Mouse (Mus musculus) layer of hippocampus, adult 8-10 months (tissue): ENCODE data around the gene Nrde2. TPM values are rescaled to one million over a fixed set of nuclear protein-coding genes. Genes with fewer than 3 reads are reported as not detected.

ENCODE experiments used
- DNase-seq, 2 experiments: peaks; one replicate each; pipeline ENCODE4 v3.0.0; 2022; ENCODE audit warnings: low spot score in 2 of 2
- total RNA-seq, 4 experiments: library from RNA; stranded (reverse); gene quantifications; 2 replicates each; pipeline ENCODE4 v1.2.4; 2022

Nrde2 gene
- total RNA-seq, 4 experiments from 2014 or later = 16.5 to 21.9 (median 18.1) TPM

DNA sequence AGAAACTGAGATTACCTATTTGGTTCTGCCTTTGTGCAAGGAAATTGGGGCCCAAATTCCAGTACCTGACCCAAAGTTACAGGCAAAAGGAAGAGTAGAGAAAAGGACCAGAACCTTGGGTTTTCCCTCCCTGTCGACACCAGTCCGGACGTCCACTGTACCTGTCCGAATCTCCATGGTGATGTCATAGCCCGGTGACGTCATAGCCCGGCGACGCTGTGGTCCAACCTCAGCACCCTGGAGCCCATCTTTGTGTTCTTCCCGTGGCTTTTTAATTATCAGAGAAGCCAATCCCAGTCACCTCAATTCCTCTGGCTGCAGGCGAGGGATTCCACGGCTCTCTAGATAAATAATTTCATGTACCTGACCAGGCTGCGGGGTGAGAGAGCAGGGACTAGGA is 21.3 kb upstream of the Nrde2 start:
- DNase-seq = no peak

- DNase-seq = no peak
Observed at GRCm38 (mm10) chr12:100178898-100179440, 19.5 kb upstream of the Nrde2 start.

DNA sequence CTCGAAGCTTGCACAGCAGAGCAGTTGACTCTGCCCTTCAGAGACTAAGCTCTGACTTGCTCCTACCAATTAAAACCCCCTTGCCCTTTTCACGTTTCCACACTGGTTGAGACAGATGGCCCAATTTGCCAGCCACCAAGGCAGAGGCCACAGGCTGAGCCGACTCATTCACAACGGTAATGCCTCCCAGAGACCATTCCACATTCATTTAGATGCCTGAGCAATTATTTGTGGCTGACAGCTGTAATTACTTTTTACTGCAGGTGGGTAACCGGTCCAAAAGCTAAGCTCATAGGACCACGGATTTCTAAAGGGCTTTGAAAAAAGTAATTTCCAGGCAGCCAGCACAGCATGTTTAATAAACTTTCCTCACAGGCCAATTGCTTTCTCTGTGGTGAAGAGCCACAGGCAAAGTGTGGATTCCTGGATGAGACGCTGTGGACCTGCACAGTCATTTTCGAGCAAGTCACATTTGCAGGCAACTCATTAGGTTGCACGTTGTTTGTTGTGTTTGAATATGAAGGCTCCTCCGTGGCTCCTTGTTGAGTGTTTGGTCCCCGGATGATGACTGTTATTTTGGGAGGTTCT is 17.1 kb upstream of the Nrde2 start:
- DNase-seq = no peak

DNA sequence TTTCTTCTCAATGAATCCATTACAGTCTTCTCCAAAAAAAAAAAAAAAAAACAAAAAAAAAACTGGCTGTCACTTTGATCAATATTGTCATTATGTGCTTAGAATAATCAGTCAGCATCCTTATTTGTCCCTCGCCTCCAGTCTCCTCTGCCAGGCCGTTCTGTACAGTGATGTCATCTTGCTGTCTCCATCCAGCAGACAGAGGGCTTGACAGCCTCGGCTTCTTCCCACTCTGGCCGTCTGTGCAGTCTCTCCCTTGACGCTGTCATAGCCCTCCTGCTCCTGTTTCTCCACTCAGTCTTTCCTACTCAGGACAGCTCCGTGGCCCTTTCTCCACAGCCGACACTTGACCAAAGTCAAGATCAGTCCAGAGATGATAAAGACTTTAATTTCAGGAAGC is 13.0 kb upstream of the Nrde2 start:
- DNase-seq = no peak

DNA sequence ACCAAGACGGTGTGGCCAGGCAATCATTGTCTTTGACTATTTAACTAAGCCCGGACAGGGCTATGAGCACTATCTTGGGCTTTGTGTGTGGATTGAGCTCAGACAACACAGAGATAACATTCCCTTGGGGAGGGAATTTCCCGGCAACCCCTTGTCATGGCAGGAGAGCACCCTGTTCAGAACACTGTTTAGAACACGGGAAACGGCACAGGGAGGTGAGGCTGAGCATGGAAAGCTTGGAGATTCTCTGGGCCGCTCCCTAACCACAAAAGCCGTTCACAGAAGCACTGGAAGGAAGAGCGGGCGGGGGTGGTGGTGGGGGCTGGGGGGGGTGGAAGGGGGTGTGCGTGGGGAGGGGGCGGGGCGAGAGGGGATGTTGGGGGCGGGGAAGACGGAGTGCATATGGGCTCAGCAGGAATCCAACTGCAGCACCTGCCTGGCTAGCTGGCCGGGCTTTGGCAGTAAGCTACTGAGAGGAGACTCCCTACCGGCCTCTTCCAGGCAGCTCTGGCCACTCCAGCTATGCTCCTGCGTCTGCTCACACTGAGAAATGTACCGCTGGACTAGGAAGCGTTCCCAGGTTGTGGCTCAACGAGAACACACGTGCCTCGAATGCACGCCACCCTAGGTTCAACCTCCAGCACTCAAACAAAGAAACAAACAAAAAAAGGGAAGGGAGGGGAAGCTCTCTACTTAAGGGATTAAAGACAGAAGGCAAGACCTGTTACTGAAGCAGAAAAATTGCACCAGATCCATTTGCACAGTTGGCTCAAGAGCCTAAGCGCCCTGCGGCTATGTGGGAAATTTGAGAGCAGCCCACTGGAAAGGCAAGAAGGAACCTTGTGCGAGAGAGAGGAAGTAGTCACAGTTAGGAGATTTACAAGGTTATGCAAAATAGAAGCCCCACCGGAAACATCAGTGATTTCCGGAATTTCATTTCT is 8.7 kb upstream of the Nrde2 start:
- no peak for DNase-seq

DNA sequence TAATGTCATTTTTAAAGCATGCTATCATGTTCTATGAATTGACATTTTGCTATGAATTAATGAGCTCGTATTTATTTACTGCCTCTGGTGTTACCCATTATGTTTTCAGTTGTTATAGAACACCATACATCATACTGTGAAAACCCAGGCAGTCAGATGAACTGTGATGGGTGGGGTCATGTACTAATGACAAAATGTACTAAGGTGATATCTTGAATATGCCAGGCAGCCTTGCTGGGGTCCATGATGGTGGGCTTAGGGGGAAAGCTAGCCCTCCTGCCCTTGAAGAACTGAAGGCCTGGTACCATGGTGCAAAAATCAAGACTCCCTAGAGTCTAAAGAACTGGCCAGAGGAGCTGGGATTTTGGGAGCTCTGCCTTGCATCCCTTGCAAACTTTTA is 8.0 kb upstream of the Nrde2 start:
- DNase-seq = no peak

- DNase-seq = peak; percentile 48 to 62
Observed at GRCm38 (mm10) chr12:100166939-100167338, 7.5 kb upstream of the Nrde2 start.

DNA sequence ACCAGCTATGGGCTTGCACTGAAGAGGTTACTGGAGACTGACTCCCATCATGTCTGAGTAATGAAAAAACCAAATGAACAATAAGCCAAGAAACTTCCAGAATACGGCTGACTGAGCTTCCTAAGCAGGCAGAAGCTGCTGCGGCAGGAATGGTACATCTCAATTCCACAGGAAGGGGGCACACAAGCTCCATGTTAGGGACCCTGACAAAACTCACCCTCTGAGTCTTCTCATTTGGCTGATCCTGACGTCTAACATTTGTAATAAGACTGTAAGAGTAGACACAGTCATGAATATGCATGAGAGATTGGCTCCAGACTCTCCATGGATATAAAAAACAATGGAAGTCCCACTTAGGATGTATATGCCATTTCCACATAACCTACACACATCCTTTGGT is 6.7 kb upstream of the Nrde2 start:
- DNase-seq = peak; percentile 52 to 61

- DNase-seq = no peak
Observed at GRCm38 (mm10) chr12:100164991-100165500, 5.6 kb upstream of the Nrde2 start.

DNA sequence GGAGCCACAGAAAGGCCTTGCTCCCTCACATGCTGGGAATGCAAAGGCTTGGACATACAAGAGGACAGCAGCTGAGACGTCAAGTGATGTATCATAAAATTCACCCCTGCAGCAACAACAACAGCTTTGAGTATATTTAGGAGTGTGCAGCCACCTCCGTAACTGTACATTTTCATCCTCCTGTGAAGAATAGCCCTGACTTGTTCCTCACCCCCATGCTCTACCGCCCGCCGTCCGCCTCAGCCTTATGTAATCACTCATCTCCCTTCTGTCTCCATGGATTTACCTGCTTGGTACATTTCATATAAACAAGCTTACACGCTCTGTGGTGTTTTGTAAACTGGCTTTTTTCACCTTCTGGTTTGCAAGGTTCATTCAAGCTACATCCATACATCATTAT is 7.0 kb downstream of the Nrde2 start:
- DNase-seq = no peak

- no peak for DNase-seq
Observed at GRCm38 (mm10) chr12:100144269-100144668, 15.2 kb downstream of the Nrde2 start.

GRCm38 (mm10) chr12:100143737-100144136 is 15.7 kb downstream of the Nrde2 start:
- no peak for DNase-seq

DNA sequence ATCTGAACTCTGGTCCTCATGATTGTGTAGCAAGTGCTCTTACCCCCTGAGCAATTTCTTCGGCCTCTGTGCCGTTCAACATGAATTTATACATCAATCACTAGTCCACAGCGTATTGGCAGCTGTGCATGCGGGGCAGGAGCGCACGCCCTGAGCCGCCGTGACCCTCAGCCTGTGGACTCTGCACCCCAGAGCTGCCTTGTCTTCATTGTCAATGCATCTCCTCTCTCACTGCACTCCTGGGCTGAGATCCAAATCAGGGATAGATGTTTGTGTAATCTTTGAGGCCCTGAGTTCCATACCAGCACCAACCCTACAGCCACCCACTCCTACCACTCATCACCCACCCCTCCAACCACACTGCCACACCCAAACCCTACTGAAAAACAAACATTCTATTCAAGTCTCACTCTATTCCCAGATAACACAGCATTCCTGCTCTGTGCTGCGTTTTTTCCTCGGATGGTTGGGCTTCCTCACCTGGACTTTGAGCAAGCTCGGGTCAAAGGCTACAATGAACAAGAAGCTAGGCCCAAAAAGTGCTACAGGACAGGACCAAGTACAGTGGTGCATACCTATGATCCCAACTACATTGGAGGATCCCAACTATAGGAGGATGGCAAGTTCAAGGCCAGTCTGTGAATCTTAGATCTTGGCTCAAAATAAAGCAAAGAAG is 16.5 kb downstream of the Nrde2 start:
- DNase-seq = no peak

DNA sequence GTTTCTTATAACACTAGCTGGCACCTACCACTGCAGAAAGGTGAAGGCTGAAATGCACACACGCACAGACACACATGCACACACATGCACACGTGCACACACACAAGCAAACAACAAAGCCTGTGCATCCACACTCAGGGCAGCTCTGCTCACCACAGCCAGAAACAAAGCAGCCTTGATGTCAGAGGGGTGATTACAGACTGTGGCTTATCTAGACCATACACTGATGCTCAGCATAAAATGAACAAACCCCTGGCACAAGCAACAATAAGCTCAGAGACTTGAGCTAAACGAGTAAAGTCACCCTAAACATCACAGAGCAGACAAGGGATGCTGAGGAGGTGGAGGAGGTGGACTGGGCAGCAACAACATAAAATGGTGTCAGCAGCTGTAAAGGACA is 24.3 kb downstream of the Nrde2 start:
- no peak for DNase-seq

- DNase-seq = no peak
Observed at GRCm38 (mm10) chr12:100134395-100134936, 25.0 kb downstream of the Nrde2 start.

DNA sequence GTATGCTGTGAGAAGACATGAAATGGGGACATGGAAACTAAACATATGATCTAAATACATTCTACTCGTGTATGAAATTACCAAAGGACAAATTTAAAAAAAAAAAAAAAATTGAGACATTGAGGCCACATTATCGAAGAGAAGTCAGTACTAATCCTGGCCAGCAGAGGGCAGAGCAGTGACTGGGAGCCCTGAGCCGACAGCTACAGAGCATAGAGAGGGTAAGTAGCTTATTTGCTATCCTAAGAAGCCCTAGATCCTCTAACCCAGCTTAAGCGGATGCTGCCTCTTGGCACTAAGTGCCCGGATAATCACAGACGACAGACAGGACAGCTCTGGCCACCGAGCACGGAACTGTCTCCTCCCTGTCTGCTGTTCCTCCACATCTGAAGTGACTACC is 27.8 kb downstream of the Nrde2 start:
- DNase-seq = peak in 1 of 2 experiments; percentile 73

DNA sequence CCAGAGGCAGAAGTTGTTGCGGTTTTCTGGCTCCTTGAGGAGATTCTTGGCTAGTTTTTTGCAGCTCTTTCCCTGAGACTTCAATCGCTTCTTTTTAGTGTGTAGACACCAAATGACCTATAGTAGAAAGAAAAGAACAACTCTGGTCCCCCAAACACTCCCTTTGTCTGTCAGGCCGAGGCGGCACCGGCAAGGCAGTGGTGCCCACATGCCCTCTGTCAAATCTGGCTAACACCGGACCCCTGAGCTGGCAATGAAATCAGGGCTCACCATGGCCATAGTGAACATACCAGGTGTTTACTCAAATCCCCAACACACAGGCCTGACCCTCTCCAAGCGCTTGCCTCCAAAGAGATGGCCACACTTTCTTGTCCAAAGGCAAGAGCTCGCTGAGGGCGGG is 28.3 kb downstream of the Nrde2 start:
- no peak for DNase-seq

GRCm38 (mm10) chr12:100128961-100129360 is 30.5 kb downstream of the Nrde2 start:
- DNase-seq = no peak

DNA sequence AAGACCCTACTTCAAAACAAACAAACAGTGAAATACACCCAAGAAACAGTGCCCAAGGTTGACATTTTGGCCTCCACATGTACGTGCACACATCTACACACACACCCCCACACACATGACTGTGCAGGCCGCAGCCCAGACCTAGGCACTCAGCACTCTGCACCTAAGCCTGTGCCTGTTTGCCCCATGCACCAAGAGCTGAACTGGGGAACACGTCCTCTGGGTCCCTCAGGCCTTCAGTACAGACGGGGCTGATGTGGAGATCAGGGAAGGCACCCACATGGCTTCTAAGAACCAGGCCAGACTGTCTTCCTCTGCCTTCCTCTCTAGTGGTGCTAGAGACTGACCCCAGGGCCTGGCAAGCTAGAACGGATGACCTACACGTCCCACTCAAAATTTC is 30.9 kb downstream of the Nrde2 start:
- DNase-seq = no peak

- DNase-seq = peak in 1 of 2 experiments; percentile 55
Observed at GRCm38 (mm10) chr12:100127866-100128480, 31.5 kb downstream of the Nrde2 start.
